Mouse (Mus musculus): ENCODE results near the gene Ptgs1.

GRCm38 (mm10) chr2:36281138-36281537 lies 50.9 kb downstream of the Ptgs1 start:
- TF ChIP-seq CTCF (IDR thresholded peaks at IDR 0.05; ENCODE audit: extremely low read depth, insufficient read depth, low read length) (no peak), POLR2A (IDR thresholded peaks at IDR 0.05; ENCODE audit: extremely low read depth, insufficient read depth, low read length) (no peak)

Data from cortical plate, adult 2 months (tissue).